Mouse (Mus musculus): Measurements from ENCODE around the gene Clpp. TPM values are rescaled to one million over a fixed set of nuclear protein-coding genes. Genes with fewer than 3 reads are reported as not detected.

The Clpp gene
- polyA plus RNA-seq, 1 experiment = 66.7 TPM

DNA sequence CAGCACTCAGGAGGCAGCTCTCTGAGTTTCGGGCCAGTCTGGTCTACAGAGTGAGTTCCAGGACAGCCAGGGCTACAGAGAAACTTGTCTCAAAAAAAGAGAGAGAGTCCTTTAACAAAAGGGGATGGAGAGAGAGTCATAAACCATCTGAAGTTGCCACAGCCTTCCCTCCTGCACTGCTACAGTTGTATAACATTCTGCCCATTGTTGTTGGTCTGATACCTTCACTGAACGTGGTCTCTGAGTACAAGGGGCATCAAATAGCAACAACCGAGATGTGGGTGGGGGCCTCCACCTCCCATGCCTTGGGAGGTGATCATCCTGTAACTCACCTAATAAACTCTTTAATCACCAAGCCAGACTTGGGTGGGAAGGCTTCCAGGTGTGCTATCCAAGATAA, 4.4 kb upstream of the Clpp start:
- TF ChIP-seq CTCF (IDR thresholded peaks at IDR 0.05; ENCODE audit: extremely low read depth, insufficient read depth, insufficient read length, insufficient replicate concordance) (no peak), POLR2A (IDR thresholded peaks at IDR 0.05; ENCODE audit: low read depth, low read length) (no peak)
- no peak overlapping the region for H3K4me3 ChIP-seq (ENCODE audit: extremely low read depth, insufficient read depth, insufficient read length)
- 83% methylated on average over 3 of the region's 3 CpGs for WGBS
- no peaks in the 10 kb centered on the region for H3K36me3 ChIP-seq (ENCODE audit: control insufficient read depth, insufficient read depth, low read length)
- no peak for DNase-seq (ENCODE audit: low read depth in 1 of 2, low spot score in 2 of 2)
- no peaks in the 10 kb centered on the region for H3K4me1 ChIP-seq (ENCODE audit: control insufficient read depth, insufficient read depth, insufficient read length)
- no peak overlapping the region for H3K27ac ChIP-seq (ENCODE audit: insufficient read depth, low read length)
- no peaks in the 10 kb centered on the region for H3K27me3 ChIP-seq (ENCODE audit: control insufficient read depth, insufficient read depth, low read length)

DNA sequence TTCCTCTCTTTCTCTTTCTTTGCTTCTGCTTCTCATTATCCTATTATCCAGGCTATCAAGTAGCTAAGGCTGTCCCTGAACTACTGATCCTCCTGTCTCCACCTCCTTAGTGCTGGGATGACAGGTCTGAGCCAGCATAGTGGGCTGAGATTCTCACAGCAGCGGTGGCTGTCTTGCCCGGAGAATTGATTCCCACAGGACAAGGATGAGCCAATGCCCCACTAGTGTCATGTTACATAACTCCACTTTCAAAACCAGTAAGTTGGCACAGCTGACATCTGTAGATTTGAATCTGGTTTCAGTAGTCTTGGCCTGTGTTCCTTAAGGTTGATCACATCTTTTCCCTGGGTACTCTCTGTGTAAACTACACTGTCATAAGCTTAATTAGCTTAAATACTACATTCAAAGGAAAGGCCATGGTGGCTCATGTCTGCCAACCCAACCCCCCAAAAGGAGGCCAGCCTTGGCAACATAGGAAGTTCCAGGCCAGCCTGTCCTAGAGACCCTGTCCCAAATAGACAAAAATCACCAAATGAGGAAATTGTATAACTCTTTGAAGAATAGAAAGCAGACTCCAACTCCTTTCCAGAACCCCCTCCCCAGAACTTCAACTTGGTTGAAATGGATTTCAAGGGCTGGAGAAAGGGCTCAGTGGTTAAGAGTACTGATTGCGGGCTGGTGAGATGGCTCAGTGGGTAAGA, 3.9 kb upstream of the Clpp start:
- H3K27ac ChIP-seq (ENCODE audit: insufficient read depth, low read length) = no peak overlapping the region
- no peak for DNase-seq (ENCODE audit: low read depth in 1 of 2, low spot score in 2 of 2)
- 94% methylated on average over 3 of the region's 3 CpGs for WGBS
- no peaks in the 10 kb centered on the region for H3K36me3 ChIP-seq (ENCODE audit: control insufficient read depth, insufficient read depth, low read length)
- no peaks in the 10 kb centered on the region for H3K27me3 ChIP-seq (ENCODE audit: control insufficient read depth, insufficient read depth, low read length)
- peaks cover 5% of the 10 kb centered on the region; the same call in 1 of the 2 replicates for H3K4me1 ChIP-seq (ENCODE audit: control insufficient read depth, insufficient read depth, insufficient read length)
- H3K4me3 ChIP-seq (ENCODE audit: extremely low read depth, insufficient read depth, insufficient read length) = no peak overlapping the region
- no peak for TF ChIP-seq CTCF (IDR thresholded peaks at IDR 0.05; ENCODE audit: extremely low read depth, insufficient read depth, insufficient read length, insufficient replicate concordance)
- TF ChIP-seq POLR2A (IDR thresholded peaks at IDR 0.05; ENCODE audit: low read depth, low read length) = no peak

DNA sequence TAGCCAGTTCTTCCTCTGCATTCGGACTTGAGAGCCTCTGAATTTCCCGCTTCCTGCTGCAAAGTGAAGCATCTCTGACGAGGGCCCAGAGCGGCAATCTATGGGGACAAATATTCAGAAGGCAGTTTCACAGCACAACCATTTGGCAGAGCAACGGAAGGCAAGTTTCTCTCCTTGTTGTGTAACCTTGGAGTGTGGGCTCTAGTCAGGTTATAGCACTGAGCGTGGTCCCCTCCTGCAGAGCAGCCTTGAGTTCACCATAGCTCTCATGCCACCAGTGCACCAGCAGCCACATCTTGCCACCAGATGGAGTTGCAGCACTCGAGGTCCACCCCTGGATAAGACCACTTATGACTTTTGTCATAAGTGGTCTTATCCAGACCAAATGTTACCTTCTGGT, 1.7 kb upstream of the Clpp start:
- DNase-seq (ENCODE audit: low read depth in 1 of 2, low spot score in 2 of 2) = peak in 1 of 2 experiments; percentile 5
- Histone ChIP-seq H3K27ac (ENCODE audit: insufficient read depth, low read length) (no peak overlapping the region), H3K4me1 (ENCODE audit: control insufficient read depth, insufficient read depth, insufficient read length) (peaks cover 6% of the 10 kb centered on the region; the same call in 1 of the 2 replicates), H3K36me3 (ENCODE audit: control insufficient read depth, insufficient read depth, low read length) (peaks cover 10% of the 10 kb centered on the region), H3K4me3 (ENCODE audit: extremely low read depth, insufficient read depth, insufficient read length) (no peak overlapping the region), H3K27me3 (ENCODE audit: control insufficient read depth, insufficient read depth, low read length) (no peaks in the 10 kb centered on the region)
- TF ChIP-seq CTCF (IDR thresholded peaks at IDR 0.05; ENCODE audit: extremely low read depth, insufficient read depth, insufficient read length, insufficient replicate concordance) (no peak), POLR2A (IDR thresholded peaks at IDR 0.05; ENCODE audit: low read depth, low read length) (no peak)
- 82% methylated on average over 7 of the region's 7 CpGs for WGBS

DNA sequence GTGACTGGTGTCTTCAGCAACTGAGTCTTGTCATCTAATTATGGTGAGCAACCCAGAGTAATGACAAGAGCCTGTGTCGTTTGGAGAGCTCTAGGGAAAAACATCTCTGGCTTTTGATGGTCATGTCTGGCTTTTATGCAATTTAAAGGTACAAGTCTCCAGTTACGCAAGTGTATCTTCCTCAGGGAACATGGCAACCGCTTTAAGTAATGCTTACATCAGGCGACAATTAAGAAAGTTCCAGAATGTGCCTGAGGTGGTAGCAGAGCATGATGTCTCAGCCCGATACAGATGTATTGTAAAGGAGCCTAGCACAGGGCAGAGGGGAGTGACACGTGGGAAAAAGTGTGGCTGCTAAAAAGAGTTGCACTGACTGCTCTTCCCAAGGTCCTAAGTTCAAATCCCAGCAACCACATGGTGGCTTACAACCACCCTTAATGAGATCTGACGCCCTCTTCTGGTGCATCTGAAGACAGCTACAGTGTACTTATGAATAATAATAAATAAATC, 1.1 kb upstream of the Clpp start:
- WGBS = 70% methylated on average over 7 of the region's 7 CpGs
- TF ChIP-seq POLR2A (IDR thresholded peaks at IDR 0.05; ENCODE audit: low read depth, low read length) = no peak
- no peak for TF ChIP-seq CTCF (IDR thresholded peaks at IDR 0.05; ENCODE audit: extremely low read depth, insufficient read depth, insufficient read length, insufficient replicate concordance)
- peak in 1 of 2 experiments; percentile 2 for DNase-seq (ENCODE audit: low read depth in 1 of 2, low spot score in 2 of 2)
- Histone ChIP-seq H3K4me3 (ENCODE audit: extremely low read depth, insufficient read depth, insufficient read length) (no peak overlapping the region), H3K27ac (ENCODE audit: insufficient read depth, low read length) (no peak overlapping the region), H3K4me1 (ENCODE audit: control insufficient read depth, insufficient read depth, insufficient read length) (peaks cover 6% of the 10 kb centered on the region; the same call in 1 of the 2 replicates), H3K27me3 (ENCODE audit: control insufficient read depth, insufficient read depth, low read length) (no peaks in the 10 kb centered on the region), H3K36me3 (ENCODE audit: control insufficient read depth, insufficient read depth, low read length) (peaks cover 14% of the 10 kb centered on the region)

DNA sequence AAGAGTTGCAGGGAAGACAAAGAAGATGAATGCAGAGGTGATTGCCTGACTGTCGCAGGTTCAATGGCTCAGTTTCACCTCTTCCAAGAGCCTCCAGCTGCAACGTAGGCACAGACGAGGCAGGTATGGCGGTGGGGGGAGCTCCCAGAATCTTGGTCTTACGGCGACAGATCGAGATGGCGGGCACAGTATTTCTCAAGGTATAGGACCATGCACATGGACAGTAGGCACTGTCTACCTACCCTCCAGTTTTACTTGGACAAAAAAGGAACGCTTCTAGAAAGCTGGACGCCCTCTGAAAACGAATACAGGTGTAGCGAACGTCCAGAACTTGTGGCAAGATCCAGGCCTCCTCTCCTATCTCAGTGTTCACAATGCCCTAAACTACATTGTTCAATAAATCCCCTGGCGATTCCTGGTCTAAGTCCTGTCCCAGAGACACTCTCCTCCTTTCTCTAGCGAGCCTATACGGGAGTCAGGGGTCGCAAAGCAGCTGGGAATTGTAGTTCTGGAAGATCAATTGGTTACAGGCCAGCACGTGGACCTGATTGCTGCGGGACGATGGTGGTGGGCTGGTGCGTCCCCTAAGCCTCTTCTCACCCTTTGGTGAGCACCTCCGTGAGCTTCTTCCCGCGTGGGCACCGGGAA, 514 bp upstream of the Clpp start:
- Histone ChIP-seq H3K27ac (ENCODE audit: insufficient read depth, low read length) (peak overlapping the region; percentile 82), H3K27me3 (ENCODE audit: control insufficient read depth, insufficient read depth, low read length) (no peaks in the 10 kb centered on the region), H3K36me3 (ENCODE audit: control insufficient read depth, insufficient read depth, low read length) (peaks cover 17% of the 10 kb centered on the region), H3K4me1 (ENCODE audit: control insufficient read depth, insufficient read depth, insufficient read length) (peaks cover 6% of the 10 kb centered on the region; the same call in 1 of the 2 replicates), H3K4me3 (ENCODE audit: extremely low read depth, insufficient read depth, insufficient read length) (peak overlapping the region; percentile 92)
- peak in 1 of 2 experiments; percentile 26 for DNase-seq (ENCODE audit: low read depth in 1 of 2, low spot score in 2 of 2)
- under 1% methylated on average over 25 of the region's 25 CpGs for WGBS
- TF ChIP-seq CTCF (IDR thresholded peaks at IDR 0.05; ENCODE audit: extremely low read depth, insufficient read depth, insufficient read length, insufficient replicate concordance) (no peak), POLR2A (IDR thresholded peaks at IDR 0.05; ENCODE audit: low read depth, low read length) (no peak)

DNA sequence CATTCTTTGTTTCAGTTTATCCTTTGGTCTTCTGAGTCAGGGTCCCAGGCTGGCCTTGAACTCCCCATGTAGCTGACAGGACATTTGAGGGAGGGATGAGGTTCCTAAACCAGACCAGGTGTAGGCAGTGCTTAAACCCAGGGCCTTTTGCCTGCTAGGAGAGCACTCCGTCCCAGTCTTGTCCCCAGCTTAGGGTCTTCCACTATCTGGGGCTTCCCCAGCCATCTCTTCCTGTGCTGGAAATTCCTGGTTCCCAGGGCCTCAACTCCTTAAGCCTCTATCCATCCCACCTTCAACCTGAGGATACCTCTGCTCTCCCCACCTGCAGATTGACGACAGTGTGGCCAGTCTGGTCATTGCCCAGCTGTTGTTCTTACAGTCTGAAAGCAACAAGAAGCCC, 861 bp downstream of the Clpp start:
- Histone ChIP-seq H3K4me3 (ENCODE audit: extremely low read depth, insufficient read depth, insufficient read length) (peak overlapping the region; percentile 5; the same call in 1 of the 2 replicates), H3K36me3 (ENCODE audit: control insufficient read depth, insufficient read depth, low read length) (peaks cover 25% of the 10 kb centered on the region), H3K4me1 (ENCODE audit: control insufficient read depth, insufficient read depth, insufficient read length) (peaks cover 6% of the 10 kb centered on the region; the same call in 1 of the 2 replicates), H3K27ac (ENCODE audit: insufficient read depth, low read length) (no peak overlapping the region), H3K27me3 (ENCODE audit: control insufficient read depth, insufficient read depth, low read length) (no peaks in the 10 kb centered on the region)
- 81% methylated on average over 2 of the region's 2 CpGs for WGBS
- no peak for DNase-seq (ENCODE audit: low read depth in 1 of 2, low spot score in 2 of 2)
- no peak for TF ChIP-seq CTCF (IDR thresholded peaks at IDR 0.05; ENCODE audit: extremely low read depth, insufficient read depth, insufficient read length, insufficient replicate concordance)
- TF ChIP-seq POLR2A (IDR thresholded peaks at IDR 0.05; ENCODE audit: low read depth, low read length) = no peak

All from spleen, adult 2 months (tissue).